Mouse (Mus musculus): ENCODE data around the gene Nfe2l1.
A peak's percentile ranks its signal among the peaks of the same experiment; 100 is the strongest.

The Nfe2l1 gene

DNA sequence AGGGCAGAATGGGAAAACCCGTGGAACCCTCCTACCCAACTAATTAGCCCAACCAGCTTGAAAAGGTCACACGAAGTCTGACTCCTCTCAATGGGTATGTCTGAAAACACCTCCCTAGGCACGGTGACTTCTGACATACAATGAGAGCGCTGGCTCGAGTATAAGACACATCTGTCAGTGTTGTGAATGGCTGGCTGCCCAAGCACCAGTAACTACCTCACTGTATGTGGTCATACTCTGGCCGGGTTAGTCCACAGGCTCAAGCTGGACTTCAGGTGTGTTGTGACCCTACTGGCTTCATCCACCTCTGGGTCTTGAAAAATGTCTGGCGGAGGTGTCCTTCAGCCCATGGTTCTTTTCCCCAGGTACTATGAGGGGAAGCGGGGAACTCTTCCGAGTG, 18.9 kb upstream of the Nfe2l1 start:
- no peak for ATAC-seq (ENCODE audit: insufficient number of reproducible peaks, low FRiP score, low TSS enrichment)

DNA sequence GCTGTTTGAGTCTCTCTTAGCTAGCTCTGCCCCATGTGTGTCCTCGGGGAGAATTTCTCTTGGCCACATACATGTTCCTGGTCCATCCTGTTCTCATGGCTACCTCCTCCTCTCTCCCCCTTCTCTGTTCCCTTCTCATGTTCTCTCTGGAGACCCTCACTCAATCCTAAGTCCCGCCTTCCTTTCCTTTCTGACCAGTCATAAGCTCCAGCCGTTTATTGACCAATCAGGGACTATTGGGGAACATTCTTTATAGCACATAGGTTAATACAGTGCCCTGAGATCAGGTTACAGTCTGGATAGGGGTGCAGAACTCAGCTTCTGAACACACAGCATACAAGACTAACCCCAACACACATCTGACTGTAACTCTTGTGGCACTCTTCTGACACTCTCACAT, 17.5 kb upstream of the Nfe2l1 start:
- ATAC-seq (ENCODE audit: insufficient number of reproducible peaks, low FRiP score, low TSS enrichment): no peak

GRCm38 (mm10) chr11:96843627-96844026, 13.9 kb upstream of the Nfe2l1 start:
- ATAC-seq (ENCODE audit: insufficient number of reproducible peaks, low FRiP score, low TSS enrichment): no peak

- no peak for ATAC-seq (ENCODE audit: insufficient number of reproducible peaks, low FRiP score, low TSS enrichment)
Observed at GRCm38 (mm10) chr11:96840290-96840689, 10.5 kb upstream of the Nfe2l1 start.

DNA sequence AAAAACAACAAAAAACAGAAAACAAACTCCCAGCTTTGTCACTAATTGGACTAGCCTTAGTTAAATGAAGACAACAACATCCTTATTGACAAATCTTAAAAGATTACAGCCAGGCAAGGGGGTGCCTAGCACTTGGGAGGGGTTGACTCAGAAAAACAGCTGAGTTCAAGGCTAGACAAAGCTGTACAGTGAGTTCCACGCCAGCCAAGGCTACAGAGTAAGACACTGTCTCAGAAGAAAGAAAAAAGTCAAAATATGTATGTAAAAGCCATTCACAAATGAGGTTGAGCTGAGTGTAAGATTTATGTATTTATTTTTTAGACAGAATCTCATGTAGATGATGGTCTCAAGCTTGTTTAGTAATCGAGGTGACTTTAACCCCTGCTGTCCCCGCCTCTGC, 10.1 kb upstream of the Nfe2l1 start:
- no peak for ATAC-seq (ENCODE audit: insufficient number of reproducible peaks, low FRiP score, low TSS enrichment)

GRCm38 (mm10) chr11:96839428-96839827, 9.7 kb upstream of the Nfe2l1 start:
- ATAC-seq (ENCODE audit: insufficient number of reproducible peaks, low FRiP score, low TSS enrichment): no peak

- ATAC-seq (ENCODE audit: insufficient number of reproducible peaks, low FRiP score, low TSS enrichment): no peak
Observed at GRCm38 (mm10) chr11:96838341-96838740, 8.6 kb upstream of the Nfe2l1 start.

- no peak; the same call in 1 of the 2 replicates for ATAC-seq (ENCODE audit: insufficient number of reproducible peaks, low FRiP score, low TSS enrichment)
Observed at GRCm38 (mm10) chr11:96837298-96837697, 7.5 kb upstream of the Nfe2l1 start.

GRCm38 (mm10) chr11:96834127-96834526, 4.4 kb upstream of the Nfe2l1 start:
- no peak for ATAC-seq (ENCODE audit: insufficient number of reproducible peaks, low FRiP score, low TSS enrichment)

GRCm38 (mm10) chr11:96832973-96833372, 3.2 kb upstream of the Nfe2l1 start:
- ATAC-seq (ENCODE audit: insufficient number of reproducible peaks, low FRiP score, low TSS enrichment): no peak

DNA sequence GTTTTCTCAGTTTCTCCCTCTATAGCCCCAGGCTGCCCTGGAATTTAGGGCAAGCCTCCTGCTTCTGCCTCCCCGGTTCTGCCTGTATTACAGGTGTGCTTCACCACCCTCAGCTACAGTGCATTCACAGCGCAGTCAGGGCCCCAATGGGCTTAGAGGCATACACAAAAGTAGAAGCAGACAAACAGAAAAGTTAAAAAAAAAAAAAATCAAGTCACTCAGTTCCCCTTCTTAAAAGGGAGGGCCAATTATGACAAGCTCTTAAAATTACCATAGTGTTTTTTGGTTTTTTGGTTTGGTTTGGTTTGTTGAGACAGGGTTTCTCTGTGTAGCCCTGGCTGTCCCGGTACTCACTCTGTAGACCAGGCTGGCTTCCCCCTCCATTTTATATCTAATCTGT, 2.8 kb upstream of the Nfe2l1 start:
- no peak for ATAC-seq (ENCODE audit: insufficient number of reproducible peaks, low FRiP score, low TSS enrichment)

- no peak for ATAC-seq (ENCODE audit: insufficient number of reproducible peaks, low FRiP score, low TSS enrichment)
Observed at GRCm38 (mm10) chr11:96831516-96831915, 1.7 kb upstream of the Nfe2l1 start.

DNA sequence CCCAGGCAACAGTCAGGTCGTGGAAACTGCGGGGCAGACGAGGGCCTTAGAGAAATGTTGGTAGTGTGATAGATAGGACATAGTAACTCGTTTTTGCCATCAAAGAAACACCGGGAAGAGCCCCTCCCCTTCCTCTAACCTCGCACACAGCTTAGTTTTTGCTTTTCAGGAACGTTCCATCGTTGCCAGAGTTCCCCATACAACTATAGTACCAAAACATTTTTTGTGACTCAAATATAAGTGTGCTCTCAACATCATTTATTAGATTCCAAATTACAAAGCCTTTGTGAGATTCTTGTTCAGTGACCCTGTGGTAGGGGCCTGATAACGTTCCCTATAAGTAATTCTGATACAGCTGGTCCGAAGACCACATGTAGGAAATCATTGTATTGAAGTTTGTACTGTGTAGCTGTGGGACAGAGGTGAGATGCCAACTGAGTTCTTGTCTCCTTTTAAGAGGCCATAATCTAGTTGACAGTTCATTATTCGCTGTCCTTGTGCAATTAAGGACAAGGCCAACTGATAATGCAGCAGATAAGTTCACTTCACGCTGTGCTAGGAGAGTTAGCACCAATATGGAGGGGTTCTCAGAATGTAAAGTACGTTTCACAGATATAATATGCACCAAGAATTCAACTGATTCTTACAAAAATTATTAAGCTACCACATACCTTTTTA, 910 bp upstream of the Nfe2l1 start:
- ATAC-seq (ENCODE audit: insufficient number of reproducible peaks, low FRiP score, low TSS enrichment): no peak

DNA sequence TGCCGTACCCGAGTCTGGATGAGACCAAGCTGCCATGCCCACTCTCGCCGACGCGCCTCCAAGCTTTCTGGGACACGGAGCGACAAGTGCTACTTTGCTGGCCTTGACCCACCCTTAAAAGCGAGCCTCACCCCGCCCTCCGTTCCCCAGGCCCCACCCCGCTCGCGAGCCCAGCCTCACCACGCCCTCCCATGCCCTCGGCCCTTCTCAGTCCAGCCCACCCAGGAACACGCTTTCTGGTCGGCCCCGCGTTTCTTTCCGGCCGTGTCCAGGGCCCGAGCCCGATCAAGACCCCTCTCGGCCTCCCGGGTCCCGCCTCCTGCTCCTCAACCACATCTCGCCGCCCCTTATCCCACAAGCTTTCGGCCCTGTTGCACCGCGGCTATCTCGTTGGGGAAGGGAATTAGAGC, 360 bp downstream of the Nfe2l1 start:
- ATAC-seq (ENCODE audit: insufficient number of reproducible peaks, low FRiP score, low TSS enrichment): no peak

DNA sequence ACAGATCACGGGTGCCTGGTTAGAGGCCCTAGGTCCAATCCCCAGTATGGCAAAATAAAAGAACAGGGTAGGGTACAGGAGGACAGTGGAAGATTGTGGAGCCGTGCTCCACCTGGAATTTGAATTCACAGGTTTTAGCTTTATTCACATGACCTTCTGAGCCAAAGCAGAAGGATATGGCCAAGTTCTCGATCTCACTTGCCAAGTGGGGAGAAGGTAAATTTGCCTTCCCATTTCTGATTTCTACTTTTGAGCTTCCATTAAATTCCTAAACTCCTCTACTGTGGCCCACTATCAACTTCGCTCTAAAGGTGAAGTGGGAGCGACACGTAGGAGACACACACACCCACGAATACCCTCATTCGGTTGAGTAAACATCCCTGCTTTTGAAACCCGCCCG, 887 bp downstream of the Nfe2l1 start:
- ATAC-seq (ENCODE audit: insufficient number of reproducible peaks, low FRiP score, low TSS enrichment): no peak

- no peak for ATAC-seq (ENCODE audit: insufficient number of reproducible peaks, low FRiP score, low TSS enrichment)
Observed at GRCm38 (mm10) chr11:96827917-96828316, 1.9 kb downstream of the Nfe2l1 start.

GRCm38 (mm10) chr11:96827062-96827581, 2.6 kb downstream of the Nfe2l1 start:
- ATAC-seq (ENCODE audit: insufficient number of reproducible peaks, low FRiP score, low TSS enrichment): no peak

- no peak for ATAC-seq (ENCODE audit: insufficient number of reproducible peaks, low FRiP score, low TSS enrichment)
Observed at GRCm38 (mm10) chr11:96826481-96826880, 3.3 kb downstream of the Nfe2l1 start.

GRCm38 (mm10) chr11:96824783-96825495, 4.8 kb downstream of the Nfe2l1 start:
- ATAC-seq (ENCODE audit: insufficient number of reproducible peaks, low FRiP score, low TSS enrichment): no peak

DNA sequence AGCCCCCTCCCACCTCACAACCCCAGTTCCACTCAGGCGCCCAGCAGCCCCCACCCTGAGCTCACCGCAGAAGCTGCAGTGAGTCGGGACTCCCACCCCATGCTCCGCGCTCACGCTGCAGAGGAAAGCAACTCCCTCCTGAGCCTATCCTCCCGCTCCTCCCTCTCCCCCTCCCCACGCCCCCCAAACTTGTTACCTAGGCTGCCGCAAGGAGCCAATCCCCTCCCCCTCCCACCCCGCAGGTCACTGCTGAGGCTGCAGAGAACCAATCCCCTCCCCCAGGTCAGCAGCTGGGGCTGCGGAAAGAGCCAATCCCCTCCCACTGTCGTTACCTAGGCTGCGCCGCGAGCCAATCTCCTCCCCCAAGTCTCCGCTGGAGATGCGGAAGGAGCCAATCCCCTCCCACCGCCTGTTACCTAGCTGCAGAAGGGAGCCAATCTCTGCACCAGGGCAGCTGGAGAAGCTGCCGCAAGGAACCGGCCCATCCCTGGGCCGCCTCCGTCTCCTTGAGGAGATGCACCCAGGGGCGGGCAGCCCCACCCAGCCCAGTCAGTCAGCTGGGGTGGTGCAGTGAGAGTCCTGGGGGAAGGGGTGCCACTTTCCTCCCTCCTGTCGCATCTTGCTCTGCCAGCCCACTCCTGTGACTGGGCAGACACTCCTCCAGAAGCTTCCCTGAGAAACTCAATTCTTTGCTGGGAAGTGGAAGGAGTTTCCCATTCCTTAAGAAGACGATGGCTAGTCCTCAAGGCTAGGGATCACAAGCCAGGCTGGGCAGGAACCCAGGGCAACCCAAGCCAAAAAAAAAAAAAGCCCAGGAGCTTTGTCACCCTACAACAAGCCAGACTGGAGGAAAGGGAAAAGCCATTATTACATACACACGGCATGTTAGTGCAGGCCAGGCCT, 5.6 kb downstream of the Nfe2l1 start:
- ATAC-seq (ENCODE audit: insufficient number of reproducible peaks, low FRiP score, low TSS enrichment): peak; percentile 74

GRCm38 (mm10) chr11:96823471-96823837, 6.3 kb downstream of the Nfe2l1 start:
- ATAC-seq (ENCODE audit: insufficient number of reproducible peaks, low FRiP score, low TSS enrichment): no peak

Measured in cerebellum, adult (tissue).